Mouse (Mus musculus) CH12F3 (cell line): Measurements from ENCODE around the gene Tmem251.

Experiments used
- in situ Hi-C: fragments of 300-500 bp; cut with MboI; formaldehyde crosslinking; loops from 2 replicates; pipeline ENCODE4 v1.14.3; 2020; ENCODE audit warnings: low sequenced_read_pairs

The Tmem251 gene

GRCm38 (mm10) chr12:102709896-102710295, 33.7 kb upstream of the Tmem251 start:
- in situ Hi-C loops, result loop anchor here (5.0 kb wide), 1 partner anchor 133 kb away; no protein-coding TSS in a partner anchor

DNA sequence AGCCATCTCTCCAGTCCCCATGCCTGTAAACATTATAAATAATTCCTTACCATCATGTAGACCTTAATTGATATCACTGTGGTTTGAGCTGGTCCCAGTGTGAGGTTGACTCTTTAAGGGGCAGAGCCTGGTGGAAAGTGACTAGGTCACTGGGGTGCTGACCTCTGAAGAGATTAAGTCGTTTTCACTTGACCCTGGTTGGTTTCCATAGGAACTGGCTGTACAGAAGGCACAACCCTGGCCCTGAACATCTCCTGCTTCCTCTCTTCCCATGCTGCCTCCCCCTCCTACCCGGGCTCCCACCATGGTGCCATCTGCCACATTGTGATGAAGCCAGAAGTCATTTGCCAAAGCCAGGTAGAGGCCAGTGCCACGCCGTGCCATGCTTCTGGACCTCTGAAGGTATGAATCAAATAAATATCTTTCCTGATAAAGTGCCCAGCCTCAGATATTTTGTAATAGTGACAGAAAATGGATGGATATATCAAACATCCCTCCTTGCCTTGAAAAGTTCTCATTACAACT, 32.6 kb upstream of the Tmem251 start:
- in situ Hi-C loops, result no loop called here

GRCm38 (mm10) chr12:102713153-102713865, 30.3 kb upstream of the Tmem251 start:
- in situ Hi-C loops, result no loop called here

DNA sequence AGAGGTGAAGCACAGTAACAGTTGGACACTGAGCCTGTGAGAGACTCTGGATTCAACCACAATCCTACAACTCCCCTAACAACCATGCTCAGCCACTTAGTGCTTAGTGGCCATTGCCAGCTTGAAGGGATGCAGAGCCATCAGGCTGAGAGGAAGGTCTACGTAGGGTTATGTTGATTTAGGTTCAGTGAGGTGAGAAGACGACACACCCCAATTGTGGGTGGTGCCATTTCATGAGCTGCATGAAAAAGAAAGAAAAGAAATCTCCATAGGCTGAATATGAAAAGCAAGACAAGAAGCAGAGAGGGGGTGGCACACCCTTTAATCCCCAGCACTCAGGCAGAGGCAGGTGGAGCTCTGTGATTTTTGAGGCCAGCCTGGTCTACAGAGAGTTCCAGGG, 29.4 kb upstream of the Tmem251 start:
- in situ Hi-C loops, result no loop called here

DNA sequence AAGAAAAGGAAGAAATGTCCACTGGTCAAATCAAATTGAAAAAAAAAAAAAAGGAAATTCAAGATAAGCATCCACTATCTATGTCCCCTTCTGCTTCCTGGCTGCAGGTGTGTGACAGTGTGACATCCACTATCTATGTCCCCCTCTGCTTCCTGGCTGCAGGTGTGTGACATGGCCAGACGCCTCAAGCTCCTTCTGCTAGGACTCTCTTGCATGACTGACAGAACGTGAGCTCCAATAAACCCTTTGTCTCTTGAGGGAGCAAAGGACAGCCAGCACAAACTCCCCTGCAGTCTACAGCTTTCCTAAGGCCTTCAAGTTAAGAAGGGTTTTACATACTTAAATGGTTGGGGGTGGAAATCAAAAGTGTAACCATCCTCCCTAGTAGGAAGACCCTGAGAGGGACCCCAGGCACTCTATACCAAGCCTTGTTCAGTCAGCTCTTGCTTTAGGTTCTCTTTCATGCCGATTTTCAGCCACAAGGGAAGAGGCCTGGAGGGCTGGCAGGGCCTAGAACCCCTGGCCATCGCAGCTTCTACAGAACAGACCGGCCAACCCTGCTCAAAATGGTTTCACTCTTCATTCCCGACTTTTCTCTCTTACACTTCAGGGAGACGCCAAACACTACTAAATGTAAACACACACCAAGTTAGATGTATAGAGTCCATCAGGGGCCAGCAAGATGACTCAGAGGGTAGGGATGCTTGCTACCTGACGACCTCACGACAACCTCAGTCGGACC, 28.7 kb upstream of the Tmem251 start:
- in situ Hi-C loops, result no loop called here

DNA sequence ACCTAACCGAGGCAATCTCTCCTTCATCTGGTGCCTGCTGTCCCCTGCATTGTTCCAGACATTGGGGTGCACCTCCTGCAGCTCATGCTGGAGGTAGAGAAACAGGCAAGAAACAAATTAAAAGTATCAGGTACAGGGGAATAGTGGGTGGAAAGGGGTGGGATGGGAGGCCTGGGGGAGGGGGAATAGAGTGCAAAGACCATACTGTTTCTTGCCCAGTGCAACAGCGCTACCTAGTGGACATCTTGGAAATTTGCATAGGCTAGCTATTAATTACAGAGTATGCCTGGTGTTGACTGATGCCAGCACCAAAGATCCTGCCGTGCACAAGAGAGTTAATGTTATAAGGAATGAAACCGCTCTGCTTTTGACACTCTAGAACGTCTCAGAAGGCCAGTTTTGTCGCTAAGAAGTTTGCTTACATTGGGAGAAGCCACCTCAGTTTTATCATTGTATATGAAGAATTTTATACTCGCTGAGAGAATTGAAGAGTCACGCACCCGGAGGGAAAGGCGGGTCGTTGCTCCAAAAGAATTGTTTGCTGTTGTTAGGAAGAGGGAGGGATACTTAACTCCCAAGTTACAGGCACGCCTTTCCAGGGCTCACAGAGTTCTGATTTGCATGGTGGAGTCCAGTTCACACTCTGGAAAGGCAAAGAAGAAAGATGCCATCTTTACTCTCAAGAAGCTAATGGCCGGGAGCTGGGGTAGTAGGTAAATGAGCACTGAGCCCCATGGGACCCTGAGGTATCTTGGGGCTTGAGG, 23.8 kb upstream of the Tmem251 start:
- in situ Hi-C loops, result loop anchor here (10.0 kb wide), 1 partner anchor 215 kb away; no protein-coding TSS in a partner anchor

DNA sequence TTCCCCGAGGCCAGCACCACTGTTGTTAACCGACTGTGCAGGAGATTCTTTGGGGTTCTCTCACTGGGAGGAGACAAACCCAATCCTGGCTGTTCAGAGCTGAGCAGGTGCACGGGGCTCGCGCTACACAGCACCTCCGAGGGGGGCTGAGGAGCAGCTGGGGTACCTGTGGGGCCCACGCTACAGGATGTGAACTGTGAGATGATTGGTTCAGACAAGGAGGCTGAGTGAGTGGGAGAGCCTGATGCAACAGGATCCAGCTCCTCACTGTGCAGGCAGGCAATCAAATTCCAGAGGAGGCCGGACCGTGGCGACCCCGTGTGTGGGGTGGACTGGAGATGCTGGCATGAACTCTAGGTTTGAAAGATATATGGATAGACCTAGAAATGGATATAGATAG, 21.1 kb upstream of the Tmem251 start:
- in situ Hi-C loops, result loop anchor here (10.0 kb wide), 1 partner anchor 218 kb away; no protein-coding TSS in a partner anchor

- in situ Hi-C loops, result loop anchor here (10.0 kb wide), 1 partner anchor 218 kb away; no protein-coding TSS in a partner anchor
Measured at GRCm38 (mm10) chr12:102722966-102723365, 20.6 kb upstream of the Tmem251 start.

DNA sequence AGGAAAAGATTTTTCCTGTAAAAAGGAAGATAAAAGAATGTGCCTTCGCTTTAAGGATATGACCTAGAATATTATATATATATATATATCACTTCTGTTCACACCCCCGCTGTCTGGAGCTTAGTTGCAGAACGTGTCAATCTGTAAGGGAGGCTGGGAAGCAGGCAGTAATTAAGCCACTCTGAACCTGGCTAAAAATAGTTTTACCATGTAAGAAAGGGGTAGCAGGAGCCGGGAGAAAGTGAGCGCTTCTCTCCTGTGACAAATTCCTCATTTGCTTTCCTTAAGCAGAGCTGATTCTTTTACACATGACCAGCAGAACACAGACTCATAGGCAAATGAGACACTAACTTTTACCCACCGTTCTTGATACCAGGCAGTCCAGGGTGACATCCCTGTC, 19.7 kb upstream of the Tmem251 start:
- in situ Hi-C loops, result loop anchor here (10.0 kb wide), 1 partner anchor 219 kb away; no protein-coding TSS in a partner anchor

- in situ Hi-C loops, result loop anchor here (10.0 kb wide), 1 partner anchor 220 kb away; no protein-coding TSS in a partner anchor
Measured at GRCm38 (mm10) chr12:102725146-102725545, 18.4 kb upstream of the Tmem251 start.

DNA sequence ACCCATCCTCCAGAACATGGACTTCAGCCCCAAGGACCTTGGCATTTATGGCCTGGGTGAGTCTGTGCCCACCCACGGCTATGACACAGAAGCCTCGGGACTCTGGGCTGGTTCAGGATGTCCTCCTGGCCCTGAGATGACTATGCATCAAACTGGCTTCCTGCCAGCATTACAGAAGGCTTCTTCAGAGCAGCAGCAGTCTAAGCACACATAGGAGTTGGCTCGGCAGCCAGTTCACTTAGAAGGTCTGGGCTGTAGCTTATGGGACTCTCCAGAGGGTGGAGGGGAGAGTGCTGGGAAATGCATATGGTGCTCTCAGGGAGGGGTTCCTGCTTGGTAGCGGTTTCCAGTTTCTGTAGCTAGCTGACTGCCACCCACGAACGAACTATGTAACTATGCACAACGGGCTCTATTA, 17.8 kb upstream of the Tmem251 start:
- in situ Hi-C loops, result loop anchor here (10.0 kb wide), 1 partner anchor 221 kb away; no protein-coding TSS in a partner anchor

DNA sequence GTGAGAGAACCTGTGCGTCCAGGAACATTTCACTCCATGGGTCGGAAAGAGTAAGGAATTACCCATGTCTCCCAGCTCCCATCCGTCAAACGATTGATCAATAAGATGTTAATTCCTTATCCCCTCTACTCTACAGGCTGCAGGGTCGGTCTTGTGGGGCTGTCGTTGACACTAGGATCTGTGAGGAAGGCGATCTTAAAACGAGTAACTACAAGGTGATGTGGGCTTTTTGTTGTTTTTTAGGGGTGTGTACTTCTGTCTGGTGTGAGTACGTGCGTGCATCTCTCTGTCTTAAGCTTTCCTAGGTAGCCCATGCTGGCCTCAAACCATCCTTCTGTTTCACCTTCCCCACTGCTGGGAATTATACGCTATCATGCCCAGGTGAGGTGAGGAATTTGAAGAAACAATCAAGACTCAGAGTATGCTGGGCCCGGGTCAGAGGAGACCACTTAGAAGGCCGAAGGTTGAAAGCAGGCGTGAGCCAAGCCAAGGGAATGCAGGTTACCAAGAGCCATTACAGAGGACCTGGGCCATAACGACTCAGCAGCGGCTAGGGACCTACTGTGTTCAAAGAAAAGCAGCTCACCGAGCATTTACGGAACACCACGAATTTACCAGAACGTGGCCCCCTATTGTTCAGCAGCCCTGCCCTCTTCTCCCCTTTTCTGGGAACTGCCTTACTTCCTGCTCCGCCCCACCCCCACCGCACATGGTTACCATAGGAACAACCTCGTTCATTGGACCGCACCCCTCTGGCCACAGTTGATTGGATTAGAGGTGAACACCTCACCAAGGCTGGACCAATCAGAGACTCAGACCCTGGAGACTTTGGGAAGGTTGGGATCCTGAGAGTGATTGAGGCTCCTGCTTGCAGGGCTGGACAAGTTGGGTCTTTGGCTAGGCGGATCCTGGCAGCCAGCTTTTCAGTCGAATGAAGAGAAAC, 13.4 kb upstream of the Tmem251 start:
- in situ Hi-C loops, result loop anchor here (10.0 kb wide), 1 partner anchor 225 kb away; no protein-coding TSS in a partner anchor

DNA sequence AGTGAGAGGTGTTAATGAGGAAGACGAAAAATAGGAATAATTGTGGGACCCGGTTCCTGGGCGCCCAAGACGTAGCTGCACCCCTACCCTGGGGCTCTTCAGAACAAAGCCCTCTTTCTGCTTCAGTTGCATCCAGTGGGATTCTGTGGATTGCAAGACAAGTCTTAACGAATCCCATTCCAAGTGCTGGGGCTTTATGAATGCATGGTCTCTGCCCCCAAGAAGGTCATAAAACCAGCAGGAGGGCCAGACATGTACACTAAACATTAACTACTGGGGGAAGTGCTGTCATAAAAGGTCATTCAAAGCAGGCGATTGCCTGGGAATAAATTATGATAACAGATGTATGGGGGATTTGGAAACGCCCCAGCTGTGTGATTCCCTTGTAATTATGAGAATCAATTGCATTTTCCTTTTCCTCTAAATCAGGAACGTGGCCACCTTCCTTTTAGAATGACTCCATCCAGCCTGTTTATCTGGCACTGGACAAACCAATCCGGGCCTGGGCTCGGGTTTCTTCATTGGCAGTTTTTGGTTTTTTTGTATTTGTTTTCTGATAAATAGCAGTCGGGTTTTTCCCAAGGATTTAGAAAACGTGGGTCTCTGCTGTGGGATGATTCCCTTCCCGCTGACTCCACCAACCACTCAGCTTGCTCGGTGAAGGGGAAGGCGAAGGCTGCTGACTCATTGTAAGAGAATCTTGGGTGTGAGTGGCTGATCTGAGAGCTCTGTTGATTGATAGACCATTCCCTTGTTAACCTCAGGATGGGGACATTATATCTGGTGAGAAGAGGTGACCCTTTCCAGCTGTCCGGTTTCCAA, 12.6 kb upstream of the Tmem251 start:
- in situ Hi-C loops, result no loop called here

DNA sequence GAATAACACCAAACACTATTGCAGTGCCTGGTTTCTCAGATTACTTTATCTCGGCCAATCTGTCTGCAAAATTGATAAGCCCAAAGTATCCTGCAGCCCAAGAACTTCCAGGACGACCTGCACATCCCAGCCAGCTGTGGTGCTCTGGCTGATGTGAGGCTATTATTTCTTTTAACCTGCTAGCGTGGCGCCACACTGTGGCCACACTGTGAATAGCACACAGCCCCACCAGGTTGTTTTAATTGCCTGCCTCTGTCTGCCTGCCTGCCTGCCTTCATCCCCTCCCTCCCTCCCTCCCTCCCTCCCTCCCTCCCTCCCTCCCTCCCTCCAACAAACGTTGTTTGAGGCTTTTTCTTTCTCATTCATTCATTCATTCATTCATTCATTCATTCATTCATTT, 10.2 kb upstream of the Tmem251 start:
- in situ Hi-C loops, result no loop called here

DNA sequence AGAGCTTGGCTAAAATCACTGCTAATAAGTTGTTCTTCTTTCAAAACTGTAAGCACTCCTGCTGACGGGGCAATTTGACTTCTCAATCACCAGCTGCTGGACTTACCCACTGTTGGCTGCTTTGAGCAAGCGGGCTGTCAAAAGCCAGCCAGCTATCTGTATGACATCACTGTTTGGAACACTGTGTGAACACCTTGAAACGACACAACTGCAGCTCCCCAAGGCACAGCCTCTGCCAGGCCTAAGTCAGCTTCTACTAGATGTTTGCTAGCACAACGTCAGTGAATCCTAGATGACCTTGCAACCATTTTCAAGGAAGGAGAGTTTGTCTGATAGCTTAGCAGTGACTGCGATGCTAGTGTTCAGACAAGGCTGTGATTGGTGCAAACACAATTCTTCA, 4.5 kb upstream of the Tmem251 start:
- in situ Hi-C loops, result no loop called here

- in situ Hi-C loops, result no loop called here
Measured at GRCm38 (mm10) chr12:102740285-102740684, 3.3 kb upstream of the Tmem251 start.

DNA sequence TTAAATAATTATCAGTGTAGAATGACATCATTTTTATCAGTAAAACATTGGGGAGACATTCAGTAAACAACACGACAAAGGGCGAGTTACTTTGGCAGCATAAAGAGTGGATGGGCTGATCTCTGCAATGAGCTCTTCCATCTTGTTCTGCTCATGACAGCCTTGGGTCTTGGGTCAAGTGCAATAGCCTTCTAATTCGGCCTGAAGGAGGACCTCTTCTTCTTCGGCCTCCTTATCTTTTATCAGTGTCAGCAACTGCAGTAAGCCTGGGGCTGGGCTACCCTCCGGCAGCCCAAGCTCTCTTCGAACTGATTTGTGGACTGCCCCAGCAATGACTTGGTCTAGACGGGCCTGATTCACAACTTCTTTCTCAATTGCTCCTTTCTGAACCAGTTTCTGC, 1.5 kb upstream of the Tmem251 start:
- in situ Hi-C loops, result no loop called here

DNA sequence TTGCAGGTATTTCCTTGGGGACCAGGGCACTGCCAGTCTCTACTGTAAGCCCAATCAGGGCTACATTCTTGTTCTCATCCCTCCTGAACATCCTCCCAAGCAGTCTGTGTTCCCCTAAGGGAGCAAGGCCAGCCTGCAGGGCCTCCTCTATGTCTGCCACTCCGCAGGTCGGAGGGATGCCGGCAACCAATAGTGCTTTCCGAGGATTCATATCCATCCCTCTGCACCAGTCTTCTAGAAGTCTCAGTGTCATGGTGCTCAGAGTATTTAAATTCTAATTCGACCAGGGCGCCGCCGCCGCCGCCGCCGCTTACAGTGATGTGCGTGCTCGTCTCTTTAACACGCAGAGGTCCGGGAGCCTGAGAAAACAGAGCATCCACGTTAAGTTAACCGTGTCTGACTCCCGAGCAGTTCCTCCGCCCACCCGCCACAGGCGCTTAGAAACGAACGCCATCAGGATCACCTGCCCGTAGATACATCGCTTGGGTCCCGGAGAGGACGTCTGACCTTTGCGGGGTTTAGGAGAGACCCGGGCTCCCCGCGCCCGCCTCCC, 450 bp upstream of the Tmem251 start:
- in situ Hi-C loops, result no loop called here

DNA sequence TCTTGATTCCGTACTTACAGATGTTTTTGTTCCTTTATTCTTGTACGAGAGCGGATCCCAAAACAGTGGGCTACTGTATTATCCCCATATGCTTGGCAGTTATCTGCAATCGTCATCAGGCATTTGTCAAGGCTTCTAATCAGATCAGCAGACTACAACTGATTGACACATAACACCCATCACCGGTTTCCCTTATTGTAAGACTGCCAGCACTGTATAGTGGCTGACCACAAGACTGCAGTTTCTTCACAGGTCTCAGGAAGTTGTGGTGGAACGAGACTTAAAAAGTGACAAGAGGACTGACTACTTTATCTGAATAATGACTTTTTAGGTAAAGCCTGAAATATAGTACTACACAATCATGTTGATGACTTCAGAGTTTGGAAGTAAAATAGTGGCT, 1.3 kb downstream of the Tmem251 start:
- in situ Hi-C loops, result no loop called here
